In genomic region chr1:165469717-165470116, GRCm38 (mm10) we compare ENCODE assay signal across 26 mouse cellular contexts. TPM values are rescaled to one million over a fixed set of nuclear protein-coding genes. Genes with fewer than 3 reads are reported as not detected.
DNase-seq lines count a peak whose midpoint lies in the region; ATAC-seq and TF ChIP-seq lines count a peak whose summit lies in the region.
"Had no signal": no experiment of that assay in that cellular context is flagged by ENCODE, and none has a peak within 500 bp of the region (broad histone marks: within the 10 kb centered on the region; RNA-seq: fewer than 3 reads in every experiment).

No protein-coding gene starts in this region.

- no peak for TF ChIP-seq CTCF in liver, adult 2 months (IDR thresholded peaks at IDR 0.05; ENCODE audit: low read depth, low read length)
- TF ChIP-seq CTCF in lung, postnatal 0 days (IDR thresholded peaks at IDR 0.05), result no peak

- peak overlapping the region; percentile 71; the same call in 1 of the 2 replicates for H3K27ac ChIP-seq in liver, adult 2 months (replicated peaks; ENCODE audit: insufficient read depth, low read depth, low read length)
- H3K27ac ChIP-seq in liver, embryonic 11.5 days (ENCODE audit: low read depth, low read length), result no peak overlapping the region
- peak overlapping the region; percentile 69 for H3K27ac ChIP-seq in kidney, embryonic 16.5 days (ENCODE audit: low read length)
- peak overlapping the region; percentile 5; the same call in 1 of the 2 replicates for H3K27ac ChIP-seq in liver, embryonic 13.5 days
- no peak overlapping the region for H3K27ac ChIP-seq in lung, postnatal 0 days (ENCODE audit: low read length)
- H3K27ac ChIP-seq: limb, embryonic 13.5 days; lung, embryonic 15.5 days; midbrain, embryonic 10.5 days had no signal

- no peaks in the 10 kb centered on the region for H3K27me3 ChIP-seq in liver, adult 2 months (ENCODE audit: control insufficient read depth, insufficient read depth, low read length)
- H3K27me3 ChIP-seq in liver, embryonic 11.5 days (replicated peaks; ENCODE audit: control insufficient read depth, insufficient read depth, low read length), result no peaks in the 10 kb centered on the region
- no peaks in the 10 kb centered on the region for H3K27me3 ChIP-seq in kidney, embryonic 16.5 days (ENCODE audit: insufficient read depth, low read length)
- H3K27me3 ChIP-seq in liver, embryonic 13.5 days, result no peaks in the 10 kb centered on the region
- H3K27me3 ChIP-seq in lung, postnatal 0 days (replicated peaks; ENCODE audit: insufficient read depth, low read length), result no peaks in the 10 kb centered on the region
- H3K27me3 ChIP-seq: heart, embryonic 12.5 days; limb, embryonic 13.5 days; lung, embryonic 15.5 days had no signal

- no peak overlapping the region for H3K4me2 ChIP-seq in liver, embryonic 11.5 days
- no peak overlapping the region for H3K4me2 ChIP-seq in kidney, embryonic 16.5 days (replicated peaks; ENCODE audit: low read depth, low read length)
- H3K4me2 ChIP-seq in liver, embryonic 13.5 days, result no peak overlapping the region
- no peak overlapping the region for H3K4me2 ChIP-seq in lung, postnatal 0 days (replicated peaks; ENCODE audit: low read depth, low read length)
- H3K4me2 ChIP-seq: heart, embryonic 12.5 days; limb, embryonic 13.5 days; lung, embryonic 15.5 days had no signal

- H3K4me3 ChIP-seq in liver, adult 2 months (ENCODE audit: insufficient read depth, low read depth, low read length), result no peak overlapping the region
- no peak overlapping the region for H3K4me3 ChIP-seq in liver, embryonic 11.5 days (ENCODE audit: low read depth, low read length)
- no peak overlapping the region for H3K4me3 ChIP-seq in kidney, embryonic 16.5 days (ENCODE audit: low read length)
- no peak overlapping the region for H3K4me3 ChIP-seq in liver, embryonic 13.5 days (replicated peaks)
- no peak overlapping the region for H3K4me3 ChIP-seq in lung, postnatal 0 days (ENCODE audit: low read depth, low read length)
- H3K4me3 ChIP-seq: heart, embryonic 12.5 days; limb, embryonic 13.5 days; lung, embryonic 15.5 days; midbrain, embryonic 10.5 days had no signal

- TF ChIP-seq EP300 in lung, postnatal 0 days (IDR thresholded peaks at IDR 0.05), result no peak

- H3K9me3 ChIP-seq in liver, embryonic 11.5 days (ENCODE audit: control insufficient read depth, low read length), result no peaks in the 10 kb centered on the region
- H3K9me3 ChIP-seq in kidney, embryonic 16.5 days (ENCODE audit: low read length), result no peaks in the 10 kb centered on the region
- no peaks in the 10 kb centered on the region for H3K9me3 ChIP-seq in liver, embryonic 13.5 days (replicated peaks)
- no peaks in the 10 kb centered on the region for H3K9me3 ChIP-seq in lung, postnatal 0 days (ENCODE audit: low read length)
- H3K9me3 ChIP-seq: heart, embryonic 12.5 days; limb, embryonic 13.5 days; lung, embryonic 15.5 days; midbrain, embryonic 10.5 days had no signal

- no peak overlapping the region for H3K9ac ChIP-seq in liver, adult 2 months (ENCODE audit: low read depth, low read length)
- H3K9ac ChIP-seq in liver, embryonic 11.5 days (ENCODE audit: low read depth, low read length), result no peak overlapping the region
- no peak overlapping the region for H3K9ac ChIP-seq in kidney, embryonic 16.5 days (replicated peaks; ENCODE audit: low read length)
- no peak overlapping the region for H3K9ac ChIP-seq in liver, embryonic 13.5 days
- H3K9ac ChIP-seq in lung, postnatal 0 days (replicated peaks; ENCODE audit: low read depth), result no peak overlapping the region
- H3K9ac ChIP-seq: heart, embryonic 12.5 days; limb, embryonic 13.5 days; lung, embryonic 15.5 days had no signal

- TF ChIP-seq POLR2A in liver, adult 2 months (IDR thresholded peaks at IDR 0.05; ENCODE audit: extremely low read depth, insufficient read depth, low read length), result no peak

- peak; percentile 78 for DNase-seq in liver, adult 2 months (ENCODE audit: extremely low read depth, low read depth, low spot score)
- DNase-seq in liver, embryonic 11.5 days (ENCODE audit: low spot score), result no peak
- DNase-seq in liver, embryonic 13.5 days, result no peak
- no peak for DNase-seq in lung, postnatal 0 days (ENCODE audit: low spot score)
- DNase-seq in adrenal gland, adult 18-20 months (ENCODE audit: low spot score in 2 of 2), result no peak
- DNase-seq in left cerebral cortex, postnatal 25 days (ENCODE audit: low spot score in 2 of 2), result no peak
- DNase-seq: adrenal gland, postnatal 10 days; B cell, adult 2 months; cerebellum, adult 18-20 months; cerebellum, postnatal 36 days; gastrocnemius, postnatal 14 days; heart, adult 11 months; heart, postnatal 14 days; right cerebral cortex, adult 18-20 months; right cerebral cortex, postnatal 4 days; thymus, postnatal 14 days had no signal

- H3K36me3 ChIP-seq in liver, adult 2 months (ENCODE audit: control insufficient read depth, insufficient read depth, low read length), result peaks cover 5% of the 10 kb centered on the region
- H3K36me3 ChIP-seq in liver, embryonic 11.5 days (ENCODE audit: control insufficient read depth, insufficient read depth, low read length), result no peaks in the 10 kb centered on the region
- no peaks in the 10 kb centered on the region for H3K36me3 ChIP-seq in kidney, embryonic 16.5 days (ENCODE audit: insufficient read depth, low read length)
- no peaks in the 10 kb centered on the region for H3K36me3 ChIP-seq in liver, embryonic 13.5 days
- H3K36me3 ChIP-seq in lung, postnatal 0 days (ENCODE audit: insufficient read depth, low read length), result no peaks in the 10 kb centered on the region
- H3K36me3 ChIP-seq: heart, embryonic 12.5 days; limb, embryonic 13.5 days; lung, embryonic 15.5 days; midbrain, embryonic 10.5 days had no signal

- peaks cover 18% of the 10 kb centered on the region; the same call in 1 of the 2 replicates for H3K79me2 ChIP-seq in liver, adult 2 months (ENCODE audit: control insufficient read depth, insufficient read depth, low read length)

- ATAC-seq in liver, embryonic 11.5 days (replicated peaks; ENCODE audit: low FRiP score), result no peak
- ATAC-seq in kidney, embryonic 16.5 days (ENCODE audit: low FRiP score, low TSS enrichment), result 0 out of 2 replicates have a peak, but pooled peaks have one; percentile 67
- ATAC-seq in liver, embryonic 13.5 days (ENCODE audit: low read depth), result peak; percentile 12; the same call in 1 of the 2 replicates
- no peak for ATAC-seq in lung, postnatal 0 days
- ATAC-seq: forebrain, embryonic 14.5 days; intestine, postnatal 0 days; midbrain, embryonic 16.5 days had no signal

- peaks cover 23% of the 10 kb centered on the region for H3K4me1 ChIP-seq in liver, adult 2 months (ENCODE audit: control insufficient read depth, insufficient read depth, low read length)
- H3K4me1 ChIP-seq in liver, embryonic 11.5 days (replicated peaks; ENCODE audit: control insufficient read depth, insufficient read depth, low read length), result no peaks in the 10 kb centered on the region
- 0 out of 2 replicates have a peak, but pooled peaks cover 7% of the 10 kb centered on the region for H3K4me1 ChIP-seq in kidney, embryonic 16.5 days (ENCODE audit: insufficient read depth, low read length)
- peaks cover 17% of the 10 kb centered on the region for H3K4me1 ChIP-seq in liver, embryonic 13.5 days (replicated peaks)
- H3K4me1 ChIP-seq in lung, postnatal 0 days (ENCODE audit: insufficient read depth, low read depth, low read length), result peaks cover 5% of the 10 kb centered on the region; the same call in 1 of the 2 replicates
- H3K4me1 ChIP-seq: heart, embryonic 12.5 days; limb, embryonic 13.5 days; lung, embryonic 15.5 days; midbrain, embryonic 10.5 days had no signal

- intact Hi-C loops in left cerebral cortex, postnatal 25 days (cut with DNase I), result no loop called here

RNA-seq across cellular contexts. Expression of gene Mpc2, which starts 9.3 kb away (rescaled TPM):
- 279 and 312 TPM in 2 replicates for total RNA-seq in liver, adult 2 months (2014; rRNA removed)
- polyA plus RNA-seq in liver, adult 2 months (2012; rRNA removed), result 227 and 264 TPM in 2 replicates
- 187 and 198 TPM in 2 replicates for polyA plus RNA-seq in liver, embryonic 11.5 days (2014; fragmentation: Nextera tagmentation; extraction: Ambion mirVana)
- 309 and 320 TPM in 2 replicates for polyA plus RNA-seq in kidney, embryonic 16.5 days (2015; fragmentation: Nextera tagmentation; extraction: Ambion mirVana)
- 230 and 248 TPM in 2 replicates for polyA plus RNA-seq in liver, embryonic 13.5 days (2015; fragmentation: Nextera tagmentation; extraction: Ambion mirVana)
- 225 and 235 TPM in 2 replicates for polyA plus RNA-seq in lung, postnatal 0 days (2015; fragmentation: Nextera tagmentation; extraction: Ambion mirVana)
- total RNA-seq in adrenal gland, adult 18-20 months (2021), result 100 to 1,000 TPM; 231 to 456 TPM
- total RNA-seq in left cerebral cortex, postnatal 25 days (2021), result 100 to 1,000 TPM; 126 to 141 TPM

RNA-seq across cellular contexts. Expression of gene Dcaf6, which starts 9.4 kb away (rescaled TPM):
- total RNA-seq in liver, adult 2 months (2014; rRNA removed), result 38.9 and 43.2 TPM in 2 replicates
- 16.5 and 20.5 TPM in 2 replicates for polyA plus RNA-seq in liver, adult 2 months (2012; rRNA removed)
- 15.9 and 18.0 TPM in 2 replicates for polyA plus RNA-seq in liver, embryonic 11.5 days (2014; fragmentation: Nextera tagmentation; extraction: Ambion mirVana)
- 19.4 and 21.1 TPM in 2 replicates for polyA plus RNA-seq in kidney, embryonic 16.5 days (2015; fragmentation: Nextera tagmentation; extraction: Ambion mirVana)
- 13.2 and 15.6 TPM in 2 replicates for polyA plus RNA-seq in liver, embryonic 13.5 days (2015; fragmentation: Nextera tagmentation; extraction: Ambion mirVana)
- 22.2 and 22.3 TPM in 2 replicates for polyA plus RNA-seq in lung, postnatal 0 days (2015; fragmentation: Nextera tagmentation; extraction: Ambion mirVana)
- total RNA-seq in adrenal gland, adult 18-20 months (2021), result 10 to 100 TPM; 32.5 to 40.6 TPM
- total RNA-seq in left cerebral cortex, postnatal 25 days (2021), result 100 to 1,000 TPM in 1 of 2 experiments, 10 to 100 TPM in 1; 90.9 to 101 TPM

RNA-seq across cellular contexts. Expression of gene Adcy10, which starts 15.3 kb away (rescaled TPM):
- 0.13 and 0.18 TPM in 2 replicates for total RNA-seq in liver, adult 2 months (2014; rRNA removed)
- polyA plus RNA-seq in liver, adult 2 months (2012; rRNA removed), result not detected in 2 replicates
- 0.04 and 0.23 TPM in 2 replicates for polyA plus RNA-seq in liver, embryonic 11.5 days (2014; fragmentation: Nextera tagmentation; extraction: Ambion mirVana)
- 0.06 and 0.39 TPM in 2 replicates for polyA plus RNA-seq in kidney, embryonic 16.5 days (2015; fragmentation: Nextera tagmentation; extraction: Ambion mirVana)
- 0.05 TPM in 1 of 2 replicates, not detected in the other for polyA plus RNA-seq in liver, embryonic 13.5 days (2015; fragmentation: Nextera tagmentation; extraction: Ambion mirVana)
- not detected in 2 replicates for polyA plus RNA-seq in lung, postnatal 0 days (2015; fragmentation: Nextera tagmentation; extraction: Ambion mirVana)
- total RNA-seq in adrenal gland, adult 18-20 months (2021), result 1 to 10 TPM; 1.5 to 3.8 TPM
- under 1 TPM; 0.41 to 0.71 TPM for total RNA-seq in left cerebral cortex, postnatal 25 days (2021)
- total RNA-seq: gastrocnemius, postnatal 14 days; MEL had no signal
- polyA plus RNA-seq: embryonic facial prominence, embryonic 14.5 days; heart, embryonic 12.5 days; intestine, postnatal 0 days; limb, embryonic 13.5 days; lung, embryonic 15.5 days had no signal

Comparison
In these comparisons a context has a peak if more than half of its experiments do, and no peak if none do; other contexts are left out.
1. H3K27ac ChIP-seq: peak in liver, adult 2 months (single experiment), kidney, embryonic 16.5 days (single experiment) and liver, embryonic 13.5 days (single experiment); none in liver, embryonic 11.5 days (single experiment) and lung, postnatal 0 days (single experiment).
2. ATAC-seq: peak in kidney, embryonic 16.5 days (single experiment) and liver, embryonic 13.5 days (single experiment); none in liver, embryonic 11.5 days (single experiment) and lung, postnatal 0 days (single experiment).